Mouse (Mus musculus) erythroblast, embryonic 14.5 days (primary cell): ENCODE measurements around the gene Tmem107.

Experiments
- GATA1 ChIP-seq: IDR thresholded peaks from 2 replicates; pipeline ENCODE4 v1.6.1; 2012; ENCODE audit warnings: low read length, inconsistent platforms, mixed read lengths
- TAL1 ChIP-seq: IDR thresholded peaks from 3 replicates; pipeline ENCODE4 v1.6.1; 2012; ENCODE audit warnings: low read length, inconsistent platforms, mixed read lengths

GRCm38 (mm10) chr11:69107676-69108075 is 37.1 kb downstream of the Tmem107 start:
- no peak for TF ChIP-seq GATA1
- no peak for TF ChIP-seq TAL1
